8 mouse cellular contexts compared by ENCODE assay signal in the genomic region with DNA sequence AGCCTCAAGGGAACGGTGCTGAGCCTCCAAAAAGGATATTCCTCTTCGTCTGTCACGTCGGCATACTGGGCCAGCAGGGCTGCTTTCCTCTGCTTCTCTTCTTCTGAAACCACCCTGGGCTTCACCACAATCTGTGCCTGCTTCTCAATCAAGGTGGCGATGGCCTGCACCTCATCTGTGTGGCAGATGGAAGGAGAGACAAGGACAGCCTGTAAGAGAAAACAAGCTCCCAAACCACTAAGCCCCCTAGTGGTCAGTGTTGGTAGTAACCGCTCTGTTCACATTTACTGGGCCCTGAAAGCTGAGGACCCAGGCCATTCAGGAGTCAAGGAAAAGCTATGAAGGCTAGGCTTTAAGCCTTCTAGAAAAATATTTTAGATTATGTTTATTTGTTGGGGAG. TPM values are rescaled to one million over a fixed set of nuclear protein-coding genes. Genes with fewer than 3 reads are reported as not detected.
DNase-seq lines count a peak whose midpoint lies in the region; ATAC-seq lines count a peak whose summit lies in the region.

No protein-coding gene starts in this region.

- no peak overlapping the region for H3K27ac ChIP-seq in hindbrain, embryonic 10.5 days
- H3K27ac ChIP-seq in hindbrain, embryonic 13.5 days: no peak overlapping the region

- no peaks in the 10 kb centered on the region for H3K4me1 ChIP-seq in hindbrain, embryonic 10.5 days (replicated peaks)
- H3K4me1 ChIP-seq in hindbrain, embryonic 13.5 days (replicated peaks): no peaks in the 10 kb centered on the region; the same call in 1 of the 2 replicates

- no peaks in the 10 kb centered on the region for H3K27me3 ChIP-seq in hindbrain, embryonic 10.5 days (ENCODE audit: insufficient read depth, poor library complexity, severe bottlenecking)
- H3K27me3 ChIP-seq in hindbrain, embryonic 13.5 days: no peaks in the 10 kb centered on the region

- ATAC-seq in hindbrain, embryonic 13.5 days (ENCODE audit: low FRiP score): no peak
- peak; percentile 91 for ATAC-seq in megakaryocyte progenitor cell, adult 5-6 weeks (replicated peaks; ENCODE audit: poor library complexity)

- peak; percentile 78 for DNase-seq in hindbrain, embryonic 10.5 days (ENCODE audit: low spot score)
- DNase-seq in ZHBTc4 (ENCODE audit: low read depth, low spot score): peak; percentile 87
- DNase-seq in cerebellum, postnatal 25 days: peak; percentile 75 to 87
- peak; percentile 61 for DNase-seq in gastrocnemius, postnatal 14 days
- peak; percentile 54 to 69 for DNase-seq in layer of hippocampus, postnatal 14 days (ENCODE audit: low spot score in 2 of 2)
- DNase-seq in spleen, postnatal 4 days (ENCODE audit: low spot score in 2 of 2): peak; percentile 61 to 87

- WGBS in hindbrain, embryonic 10.5 days: 70% methylated on average over 6 of the region's 6 CpGs
- 63% methylated on average over 6 of the region's 6 CpGs for WGBS in hindbrain, embryonic 13.5 days

- intact Hi-C loops in gastrocnemius, postnatal 14 days (cut with DNase I; ENCODE audit: low total_unique reads): no loop called here

- no peaks in the 10 kb centered on the region for H3K9me3 ChIP-seq in hindbrain, embryonic 10.5 days
- H3K9me3 ChIP-seq in hindbrain, embryonic 13.5 days: no peaks in the 10 kb centered on the region

- no peak overlapping the region for H3K4me3 ChIP-seq in hindbrain, embryonic 10.5 days
- no peak overlapping the region for H3K4me3 ChIP-seq in hindbrain, embryonic 13.5 days

- H3K9ac ChIP-seq in hindbrain, embryonic 13.5 days: no peak overlapping the region

- H3K4me2 ChIP-seq in hindbrain, embryonic 13.5 days: no peak overlapping the region

- peaks cover 73% of the 10 kb centered on the region for H3K36me3 ChIP-seq in hindbrain, embryonic 10.5 days
- H3K36me3 ChIP-seq in hindbrain, embryonic 13.5 days: peaks cover 48% of the 10 kb centered on the region

RNA-seq across cellular contexts. Expression of gene Ccdc43, which starts 7.4 kb away (rescaled TPM):
- 40.7 and 53.2 TPM in 2 replicates for polyA plus RNA-seq in hindbrain, embryonic 10.5 days (2016; fragmentation: Nextera tagmentation; extraction: Ambion mirVana)
- 38.4 and 39.4 TPM in 2 replicates for polyA plus RNA-seq in hindbrain, embryonic 13.5 days (2015; fragmentation: Nextera tagmentation; extraction: Ambion mirVana)
- 10 to 100 TPM; 80.4 to 84.6 TPM for total RNA-seq in gastrocnemius, postnatal 14 days (2021)
- 10 to 100 TPM; 37.9 to 41.3 TPM for total RNA-seq in layer of hippocampus, postnatal 14 days (2021)
- total RNA-seq in megakaryocyte progenitor cell, adult 5-6 weeks (2015): 25.5 and 28.9 TPM in 2 replicates
- total RNA-seq in megakaryocyte progenitor cell, adult 5-6 weeks (2017): 36.1 and 41.9 TPM in 2 replicates

RNA-seq across cellular contexts. Expression of gene Meioc, which starts 26.6 kb away (rescaled TPM):
- 0.17 and 0.57 TPM in 2 replicates for polyA plus RNA-seq in hindbrain, embryonic 10.5 days (2016; fragmentation: Nextera tagmentation; extraction: Ambion mirVana)
- 0.04 and 0.18 TPM in 2 replicates for polyA plus RNA-seq in hindbrain, embryonic 13.5 days (2015; fragmentation: Nextera tagmentation; extraction: Ambion mirVana)
- total RNA-seq in gastrocnemius, postnatal 14 days (2021): not detected
- total RNA-seq in layer of hippocampus, postnatal 14 days (2021): not detected
- not detected in 2 replicates for total RNA-seq in megakaryocyte progenitor cell, adult 5-6 weeks (2015)
- total RNA-seq in megakaryocyte progenitor cell, adult 5-6 weeks (2017): not detected in 2 replicates
